15 mouse cellular contexts compared by ENCODE assay signal in genomic region chr13:3590789-3591188, GRCm38 (mm10). TPM values are rescaled to one million over a fixed set of nuclear protein-coding genes. Genes with fewer than 3 reads are reported as not detected.
DNase-seq lines count a peak whose midpoint lies in the region; TF ChIP-seq lines count a peak whose summit lies in the region.
"Had no signal": no experiment of that assay in that cellular context is flagged by ENCODE, and none has a peak within 500 bp of the region (broad histone marks: within the 10 kb centered on the region; RNA-seq: fewer than 3 reads in every experiment).

No protein-coding gene starts in this region.

- no peak overlapping the region for H3K9ac ChIP-seq in CH12.LX (ENCODE audit: insufficient read depth, low read depth)
- H3K9ac ChIP-seq: embryonic facial prominence, embryonic 15.5 days; hindbrain, embryonic 14.5 days; liver, embryonic 13.5 days had no signal

- H3K27me3 ChIP-seq in kidney, adult 2 months (replicated peaks; ENCODE audit: control insufficient read depth, insufficient read depth, low read length) = no peaks in the 10 kb centered on the region
- no peaks in the 10 kb centered on the region for H3K27me3 ChIP-seq in CH12.LX (replicated peaks)
- H3K27me3 ChIP-seq: embryonic facial prominence, embryonic 15.5 days; liver, embryonic 13.5 days; megakaryocyte, embryonic 14.5 days had no signal

- no peak for DNase-seq in kidney, adult 2 months
- DNase-seq in kidney, adult 11 months = no peak
- DNase-seq in 3T3-L1 (ENCODE audit: low read depth, low spot score) = peak; percentile 33
- DNase-seq in CH12.LX (ENCODE audit: extremely low read depth) = peak; percentile 13
- DNase-seq in spleen, postnatal 14 days (ENCODE audit: low spot score in 2 of 2) = no peak
- no peak for DNase-seq in layer of hippocampus, adult 18-20 months (ENCODE audit: low spot score in 2 of 2)
- DNase-seq: cerebellum, postnatal 14 days; kidney, postnatal 10 days; liver, embryonic 13.5 days; right cerebral cortex, adult 18-20 months; thymus, postnatal 4 days had no signal

- in situ Hi-C loops in CH12.LX (cut with MboI; ENCODE audit: low pct_ligation_motif_present, low pct_unique_long_range_greater_than_20kb, low sequenced_read_pairs) = loop anchor here (10.0 kb wide), 1 partner anchor 46 kb away; no protein-coding TSS in a partner anchor

- H3K79me2 ChIP-seq in CH12.LX (replicated peaks; ENCODE audit: control insufficient read depth, extremely low read depth, insufficient read depth, poor library complexity, severe bottlenecking) = no peaks in the 10 kb centered on the region

- no peak overlapping the region for H3K4me3 ChIP-seq in kidney, adult 2 months (ENCODE audit: insufficient read depth, low read depth, low read length)
- H3K4me3 ChIP-seq in CH12.LX (replicated peaks in 1 of 3; ENCODE audit: low read depth in 2 of 3, low read length in 2 of 3, poor library complexity in 1 of 3) = no peak overlapping the region
- no peak overlapping the region for H3K4me3 ChIP-seq in cortical plate, adult 2 months (ENCODE audit: insufficient read depth, low read length)
- H3K4me3 ChIP-seq: embryonic facial prominence, embryonic 15.5 days; liver, embryonic 13.5 days; megakaryocyte, embryonic 14.5 days had no signal

- TF ChIP-seq POLR2A in kidney, adult 2 months (IDR thresholded peaks at IDR 0.05; ENCODE audit: low read depth, low read length) = no peak
- TF ChIP-seq POLR2A in CH12.LX (IDR thresholded peaks at IDR 0.05; ENCODE audit: low read depth, low read length) = no peak
- no peak for TF ChIP-seq POLR2A in cortical plate, adult 2 months (IDR thresholded peaks at IDR 0.05; ENCODE audit: extremely low read depth, insufficient read depth, low read length)

- H3K27ac ChIP-seq in kidney, adult 2 months (ENCODE audit: insufficient read depth, low read depth, low read length) = no peak overlapping the region
- H3K27ac ChIP-seq in CH12.LX (ENCODE audit: insufficient read depth, low read depth) = no peak overlapping the region
- H3K27ac ChIP-seq in cortical plate, adult 2 months (ENCODE audit: insufficient read depth, low read length) = no peak overlapping the region
- H3K27ac ChIP-seq: embryonic facial prominence, embryonic 15.5 days; hindbrain, embryonic 14.5 days; liver, embryonic 13.5 days had no signal

- dilution Hi-C loops in CH12.LX (cut with MboI; ENCODE audit: extremely low pct_ligation_motif_present, extremely low pct_unique_long_range_greater_than_20kb, low sequenced_read_pairs) = no loop called here

- H3K36me3 ChIP-seq in kidney, adult 2 months (ENCODE audit: control insufficient read depth, insufficient read depth, low read length) = peaks cover 3% of the 10 kb centered on the region
- H3K36me3 ChIP-seq in CH12.LX (replicated peaks in 1 of 2; ENCODE audit: control insufficient read depth in 1 of 2, insufficient read depth in 1 of 2, low read length in 1 of 2) = peaks cover 30 to 77% of the 10 kb centered on the region in 2 experiments

- TF ChIP-seq CTCF in kidney, adult 2 months (conservative IDR thresholded peaks at IDR 0.05; ENCODE audit: insufficient read depth, insufficient read length, low read depth, low read length) = peak; percentile 35; the same call in 1 of the 2 replicates
- peak in 1 of 2 experiments; percentile 58; a peak in 2 of 4 replicates for TF ChIP-seq CTCF in CH12.LX (conservative IDR thresholded peaks at IDR 0.05 in 1 of 2, IDR thresholded peaks at IDR 0.05 in 1 of 2; ENCODE audit: low read depth in 2 of 2, low read length in 2 of 2)
- peak; percentile 34; the same call in 1 of the 2 replicates for TF ChIP-seq CTCF in cortical plate, adult 2 months (IDR thresholded peaks at IDR 0.05; ENCODE audit: extremely low read depth, insufficient read depth, low read length)

- no peak overlapping the region for H3K4me2 ChIP-seq in CH12.LX (ENCODE audit: insufficient read depth, low read depth, poor library complexity, severe bottlenecking)
- H3K4me2 ChIP-seq: embryonic facial prominence, embryonic 15.5 days; hindbrain, embryonic 14.5 days; liver, embryonic 13.5 days had no signal

- peak; percentile 14 for TF ChIP-seq RAD21 in CH12.LX (IDR thresholded peaks at IDR 0.05; ENCODE audit: low read depth, low read length)

- TF ChIP-seq EP300 in CH12.LX (IDR thresholded peaks at IDR 0.05; ENCODE audit: low read length) = no peak

- 80% methylated on average over 3 of the region's 3 CpGs for WGBS in kidney, adult 2 months

- no peaks in the 10 kb centered on the region for H3K9me3 ChIP-seq in CH12.LX (replicated peaks; ENCODE audit: low read length)
- H3K9me3 ChIP-seq: embryonic facial prominence, embryonic 15.5 days; liver, embryonic 13.5 days; megakaryocyte, embryonic 14.5 days had no signal

- no peaks in the 10 kb centered on the region for H3K4me1 ChIP-seq in kidney, adult 2 months (ENCODE audit: control insufficient read depth, insufficient read depth, low read length)
- no peaks in the 10 kb centered on the region for H3K4me1 ChIP-seq in CH12.LX (ENCODE audit: control insufficient read depth in 1 of 2, insufficient read depth in 2 of 2)
- no peaks in the 10 kb centered on the region for H3K4me1 ChIP-seq in cortical plate, adult 2 months (ENCODE audit: control insufficient read depth, insufficient read depth, low read length)
- H3K4me1 ChIP-seq: embryonic facial prominence, embryonic 15.5 days; liver, embryonic 13.5 days had no signal

TF ChIP-seq in CH12.LX, 34 proteins besides CTCF, POLR2A, EP300 and RAD21:
- no peak for TF ChIP-seq GABPA (IDR thresholded peaks at IDR 0.05; ENCODE audit: insufficient replicate concordance, low read depth, low read length)
- no peak for TF ChIP-seq CHD2 (IDR thresholded peaks at IDR 0.05; ENCODE audit: low read length)
- TF ChIP-seq TCF12 (IDR thresholded peaks at IDR 0.05; ENCODE audit: low read depth, low read length) = no peak
- no peak for TF ChIP-seq IRF4 (IDR thresholded peaks at IDR 0.05; ENCODE audit: low read depth, low read length)
- TF ChIP-seq CHD1 (IDR thresholded peaks at IDR 0.05; ENCODE audit: low read depth, low read length) = no peak
- peak; percentile 51 for TF ChIP-seq SMC3 (IDR thresholded peaks at IDR 0.05; ENCODE audit: low read depth, low read length)
- no peak for TF ChIP-seq MAZ (IDR thresholded peaks at IDR 0.05; ENCODE audit: low read depth, low read length)

RNA-seq across cellular contexts. Expression of gene Fam208b, which starts 20.1 kb away (rescaled TPM):
- 2.3 and 2.8 TPM in 2 replicates for polyA plus RNA-seq in kidney, adult 2 months (2012; rRNA removed)
- total RNA-seq in CH12.LX (2012; rRNA removed) (12.5 and 13.2 TPM in 2 replicates), CH12.LX (2014; rRNA removed) (28.1 and 36.5 TPM in 2 replicates)
- 19.8 and 26.4 TPM in 2 replicates for polyA plus RNA-seq in CH12.LX (2012; ENCODE audit: insufficient read length, low read depth)
- 14.0 and 14.7 TPM in 2 replicates for polyA plus RNA-seq in cortical plate, adult 2 months (2012; rRNA removed)
- total RNA-seq in layer of hippocampus, adult 18-20 months (2021) = 10 to 100 TPM; 23.9 to 24.8 TPM

RNA-seq across cellular contexts. Expression of gene Asb13, which starts 43.0 kb away (rescaled TPM):
- 41.9 and 42.6 TPM in 2 replicates for polyA plus RNA-seq in kidney, adult 2 months (2012; rRNA removed)
- total RNA-seq in CH12.LX (2012; rRNA removed) (1.4 TPM in 2 replicates), CH12.LX (2014; rRNA removed) (0.78 and 0.86 TPM in 2 replicates)
- polyA plus RNA-seq in CH12.LX (2012; ENCODE audit: insufficient read length, low read depth) = 1.7 and 2.0 TPM in 2 replicates
- polyA plus RNA-seq in cortical plate, adult 2 months (2012; rRNA removed) = 39.4 and 41.2 TPM in 2 replicates
- 10 to 100 TPM; 30.3 to 34.1 TPM for total RNA-seq in layer of hippocampus, adult 18-20 months (2021)

RNA-seq across cellular contexts. Expression of gene Gdi2, which starts 52.9 kb away (rescaled TPM):
- polyA plus RNA-seq in kidney, adult 2 months (2012; rRNA removed) = 159 and 174 TPM in 2 replicates
- total RNA-seq in CH12.LX (2012; rRNA removed) = 249 and 263 TPM in 2 replicates
- total RNA-seq in CH12.LX (2014; rRNA removed) = 609 and 719 TPM in 2 replicates
- polyA plus RNA-seq in CH12.LX (2012; ENCODE audit: insufficient read length, low read depth) = 628 and 655 TPM in 2 replicates
- polyA plus RNA-seq in cortical plate, adult 2 months (2012; rRNA removed) = 201 and 211 TPM in 2 replicates
- total RNA-seq in layer of hippocampus, adult 18-20 months (2021) = 100 to 1,000 TPM; 284 to 300 TPM

Comparison
In these comparisons a context has a peak if more than half of its experiments do, and no peak if none do; other contexts are left out.
1. DNase-seq: peak in 3T3-L1 (single experiment) and CH12.LX (single experiment); none in kidney, adult 2 months (single experiment), kidney, adult 11 months (single experiment), spleen, postnatal 14 days (0 of 2) and layer of hippocampus, adult 18-20 months (0 of 2).
2. RNA of gene Asb13, which starts 43.0 kb away (polyA plus RNA-seq): 41.9 to 42.6 TPM in kidney, adult 2 months and 39.4 to 41.2 TPM in cortical plate, adult 2 months; 1.7 to 2.0 TPM in CH12.LX; every median in the first group is over 10 times any median in the second.